Mouse (Mus musculus): ENCODE data around the gene Pcca. TPM values are rescaled to one million over a fixed set of nuclear protein-coding genes. Genes with fewer than 3 reads are reported as not detected.

The Pcca gene
- polyA plus RNA-seq, 1 experiment from 2014 or later = 31.5 TPM

DNA sequence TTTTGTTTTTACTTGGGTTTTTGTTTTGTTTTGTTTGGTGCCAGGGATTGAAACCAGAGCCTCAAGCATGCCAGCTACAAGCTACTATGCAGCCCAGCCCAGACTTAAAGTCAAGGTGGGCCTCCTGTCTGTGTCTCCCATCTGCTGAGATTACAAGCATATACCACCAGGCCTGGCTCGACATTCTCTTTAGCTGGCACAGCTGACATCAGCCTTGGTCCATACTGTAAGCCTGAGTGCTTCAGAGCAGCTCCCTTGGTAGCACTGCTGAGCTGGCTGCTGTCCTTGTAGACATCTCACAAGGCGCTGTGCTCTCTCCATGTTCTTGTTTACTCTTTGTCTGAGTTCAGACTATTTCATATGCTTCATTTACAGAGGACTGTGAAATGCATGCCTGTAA lies 302.9 kb downstream of the Pcca start:
- no peak for ATAC-seq (replicated peaks; ENCODE audit: extremely low read depth, insufficient read depth, low FRiP score)
- H3K4me3 ChIP-seq (ENCODE audit: low read length) = no peak overlapping the region
- H3K36me3 ChIP-seq (ENCODE audit: control insufficient read depth, insufficient read depth) = no peaks in the 10 kb centered on the region
- WGBS = 69% methylated on average over 2 of the region's 2 CpGs
- no peaks in the 10 kb centered on the region for H3K27me3 ChIP-seq (ENCODE audit: control insufficient read depth, insufficient read depth, low read length)
- no peaks in the 10 kb centered on the region for H3K4me1 ChIP-seq (ENCODE audit: control insufficient read depth, insufficient read depth, low read length)
- no peak overlapping the region for H3K4me2 ChIP-seq (ENCODE audit: low read depth, low read length)
- H3K9ac ChIP-seq (ENCODE audit: low read length) = no peak overlapping the region
- H3K9me3 ChIP-seq (replicated peaks; ENCODE audit: control insufficient read depth, low read length) = no peaks in the 10 kb centered on the region
- no peak overlapping the region for H3K27ac ChIP-seq (ENCODE audit: low read length)

DNA sequence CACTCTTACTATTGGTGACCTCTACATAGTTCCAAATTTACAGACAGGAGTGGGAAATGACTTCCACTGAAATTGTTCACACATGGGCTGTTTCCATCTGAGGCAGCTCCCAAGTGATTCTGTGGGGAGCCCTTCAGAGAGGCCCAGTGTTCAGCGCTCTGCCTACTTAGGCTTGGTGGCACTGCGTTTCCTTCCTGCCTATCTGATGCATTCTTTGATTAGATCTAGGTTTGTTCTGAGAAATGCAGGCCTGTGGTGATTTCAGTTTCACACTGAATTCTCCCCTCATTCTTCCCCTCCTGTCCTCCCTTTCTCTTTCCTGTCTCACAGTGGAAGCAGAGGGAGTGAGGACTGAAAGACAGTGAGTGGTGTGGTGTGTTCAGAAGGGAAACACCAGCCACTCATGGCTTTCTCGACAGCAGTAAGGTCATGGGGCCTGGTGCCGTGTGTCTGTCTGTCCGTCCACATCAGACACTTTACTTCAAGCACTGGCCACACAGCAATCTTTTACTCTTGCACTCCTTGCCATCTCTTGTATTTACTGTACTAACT lies 318.5 kb downstream of the Pcca start:
- Histone ChIP-seq H3K9me3 (replicated peaks; ENCODE audit: control insufficient read depth, low read length) (no peaks in the 10 kb centered on the region), H3K27ac (ENCODE audit: low read length) (no peak overlapping the region), H3K4me3 (ENCODE audit: low read length) (no peak overlapping the region), H3K4me2 (ENCODE audit: low read depth, low read length) (no peak overlapping the region), H3K9ac (ENCODE audit: low read length) (no peak overlapping the region), H3K36me3 (ENCODE audit: control insufficient read depth, insufficient read depth) (no peaks in the 10 kb centered on the region), H3K4me1 (ENCODE audit: control insufficient read depth, insufficient read depth, low read length) (no peaks in the 10 kb centered on the region), H3K27me3 (ENCODE audit: control insufficient read depth, insufficient read depth, low read length) (no peaks in the 10 kb centered on the region)
- WGBS = 61% methylated on average over 5 of the region's 5 CpGs
- ATAC-seq (replicated peaks; ENCODE audit: extremely low read depth, insufficient read depth, low FRiP score) = no peak

DNA sequence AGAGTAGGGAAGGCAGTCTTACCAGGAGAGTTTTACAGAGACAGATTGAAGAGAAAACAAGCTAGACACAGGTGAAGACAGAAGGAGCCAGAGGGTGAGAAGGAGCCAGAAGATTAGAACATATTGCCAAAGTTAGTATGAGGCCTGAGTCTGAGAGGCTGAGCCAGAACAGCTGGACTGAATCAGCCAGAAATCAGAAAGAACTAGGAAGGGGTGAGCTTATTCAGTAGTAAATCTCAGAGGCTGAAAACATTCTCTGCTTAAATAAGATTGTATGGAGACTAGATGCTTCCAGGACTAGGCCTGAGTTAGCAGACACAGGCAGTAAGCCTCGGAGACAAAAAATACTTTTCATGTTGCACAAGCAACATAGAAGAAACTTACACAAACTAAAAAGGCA lies 325.7 kb downstream of the Pcca start:
- no peak overlapping the region for H3K9ac ChIP-seq (ENCODE audit: low read length)
- WGBS = 71% methylated on average over 1 of the region's 1 CpGs
- ATAC-seq (replicated peaks; ENCODE audit: extremely low read depth, insufficient read depth, low FRiP score) = no peak

DNA sequence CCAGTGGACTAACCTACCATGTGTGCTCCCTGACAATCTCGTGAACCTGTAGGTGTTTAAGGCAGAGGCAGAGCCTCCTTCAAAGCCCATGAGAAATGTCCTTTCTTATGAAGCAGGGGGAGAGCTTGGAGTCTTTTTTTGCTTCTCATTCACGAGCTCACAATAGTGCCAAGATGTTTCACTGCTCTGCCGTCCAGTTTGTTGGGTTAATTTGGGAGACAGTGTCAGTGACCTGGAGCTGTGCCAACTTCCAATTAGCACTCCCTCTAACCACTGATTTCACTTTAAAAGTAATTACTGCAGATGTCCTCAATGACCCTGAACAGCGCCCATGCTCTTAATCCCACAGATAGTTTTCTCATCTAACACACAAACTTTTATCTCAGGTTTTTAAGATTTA lies 328.5 kb downstream of the Pcca start:
- H3K4me2 ChIP-seq (ENCODE audit: low read depth, low read length) = no peak overlapping the region
- no peaks in the 10 kb centered on the region for H3K27me3 ChIP-seq (ENCODE audit: control insufficient read depth, insufficient read depth, low read length)
- no peak overlapping the region for H3K4me3 ChIP-seq (ENCODE audit: low read length)
- peaks cover 10% of the 10 kb centered on the region for H3K4me1 ChIP-seq (ENCODE audit: control insufficient read depth, insufficient read depth, low read length)
- no peak for ATAC-seq (replicated peaks; ENCODE audit: extremely low read depth, insufficient read depth, low FRiP score)
- H3K9ac ChIP-seq (ENCODE audit: low read length) = no peak overlapping the region
- peak overlapping the region; percentile 37; the same call in 1 of the 2 replicates for H3K27ac ChIP-seq (ENCODE audit: low read length)
- 21% methylated on average over 4 of the region's 4 CpGs for WGBS
- H3K36me3 ChIP-seq (ENCODE audit: control insufficient read depth, insufficient read depth) = no peaks in the 10 kb centered on the region
- 0 out of 2 replicates have a peak, but pooled peaks cover 3% of the 10 kb centered on the region for H3K9me3 ChIP-seq (replicated peaks; ENCODE audit: control insufficient read depth, low read length)

More for the DNA sequence above, 325.7 kb downstream of the Pcca start:
- Histone ChIP-seq H3K4me1 (ENCODE audit: control insufficient read depth, insufficient read depth, low read length) (peaks cover 5% of the 10 kb centered on the region; the same call in 1 of the 2 replicates), H3K36me3 (ENCODE audit: control insufficient read depth, insufficient read depth) (no peaks in the 10 kb centered on the region), H3K4me2 (ENCODE audit: low read depth, low read length) (no peak overlapping the region), H3K27ac (ENCODE audit: low read length) (no peak overlapping the region), H3K27me3 (ENCODE audit: control insufficient read depth, insufficient read depth, low read length) (no peaks in the 10 kb centered on the region), H3K4me3 (ENCODE audit: low read length) (no peak overlapping the region), H3K9me3 (replicated peaks; ENCODE audit: control insufficient read depth, low read length) (0 out of 2 replicates have a peak, but pooled peaks cover 3% of the 10 kb centered on the region)

DNA sequence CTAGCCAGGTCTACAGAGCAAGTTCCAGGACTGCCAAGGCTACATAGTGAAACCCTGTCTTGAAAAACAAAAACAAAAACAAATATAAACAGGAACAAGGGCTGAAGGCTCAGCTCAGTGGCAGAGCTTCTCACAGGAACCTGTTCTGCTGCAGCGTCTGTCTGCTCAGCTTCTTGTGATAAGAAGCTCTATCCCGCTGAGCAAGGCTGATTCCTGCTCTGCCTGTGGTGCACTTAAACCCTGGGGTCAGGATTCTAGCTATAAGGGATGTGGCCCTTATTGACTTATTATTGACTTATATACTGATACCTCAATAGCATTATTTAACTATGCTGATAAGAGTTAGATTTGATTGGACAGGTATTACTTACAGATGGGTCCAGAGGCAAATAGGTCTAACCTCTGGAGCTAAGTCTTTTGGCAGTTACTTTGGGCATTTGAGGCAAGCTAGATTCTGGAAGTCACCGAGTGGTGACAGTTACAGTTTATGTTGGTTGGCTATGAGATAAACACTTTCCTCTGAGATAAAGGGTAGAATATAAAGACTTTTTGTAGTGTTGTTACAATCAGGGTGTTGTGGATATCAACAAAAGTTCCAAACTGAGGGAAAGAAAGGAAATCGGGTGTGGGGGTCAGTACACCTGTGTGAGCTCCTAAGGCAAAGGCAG lies 331.5 kb downstream of the Pcca start:
- no peaks in the 10 kb centered on the region for H3K9me3 ChIP-seq (replicated peaks; ENCODE audit: control insufficient read depth, low read length)
- H3K4me3 ChIP-seq (ENCODE audit: low read length) = no peak overlapping the region
- no peak overlapping the region for H3K9ac ChIP-seq (ENCODE audit: low read length)
- ATAC-seq (replicated peaks; ENCODE audit: extremely low read depth, insufficient read depth, low FRiP score) = no peak
- H3K4me1 ChIP-seq (ENCODE audit: control insufficient read depth, insufficient read depth, low read length) = peaks cover 15% of the 10 kb centered on the region
- no peaks in the 10 kb centered on the region for H3K36me3 ChIP-seq (ENCODE audit: control insufficient read depth, insufficient read depth)
- H3K27me3 ChIP-seq (ENCODE audit: control insufficient read depth, insufficient read depth, low read length) = no peaks in the 10 kb centered on the region
- H3K4me2 ChIP-seq (ENCODE audit: low read depth, low read length) = no peak overlapping the region
- 42% methylated on average over 4 of the region's 4 CpGs for WGBS
- H3K27ac ChIP-seq (ENCODE audit: low read length) = no peak overlapping the region

DNA sequence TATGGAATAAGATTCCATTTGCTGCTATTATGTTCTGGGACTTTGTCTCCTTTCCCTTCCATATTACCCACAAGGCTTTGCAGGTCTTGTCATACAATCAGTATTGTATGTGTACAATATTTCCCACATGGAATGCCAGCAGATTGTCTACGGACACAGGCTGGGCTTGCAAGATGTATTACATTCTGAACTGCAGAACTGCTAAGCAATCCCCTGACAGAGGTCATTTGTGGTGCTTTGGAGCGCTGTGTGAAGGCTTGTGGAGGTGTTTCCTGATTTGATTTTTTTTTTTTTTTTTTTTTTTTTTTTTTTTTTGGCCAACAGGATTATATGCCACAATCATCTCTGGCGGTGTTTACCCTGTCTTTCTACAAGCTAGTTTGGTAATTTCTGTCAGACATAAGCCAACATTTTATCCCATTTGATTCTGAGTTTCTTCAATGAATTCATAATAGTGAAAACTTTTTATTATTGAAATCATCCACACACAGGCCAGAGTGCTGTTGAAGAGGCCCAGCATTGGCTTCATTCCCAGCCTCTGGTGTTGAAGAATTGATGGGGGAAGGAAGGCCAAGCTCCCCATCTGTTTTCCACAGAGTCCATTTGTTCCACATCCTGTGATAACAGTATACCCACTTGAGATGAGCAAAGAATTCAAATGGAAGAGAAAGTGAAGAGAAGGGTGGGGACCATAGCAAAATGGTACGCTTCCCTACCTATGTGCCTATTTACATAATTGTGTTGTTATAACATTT lies 333.6 kb downstream of the Pcca start:
- H3K27ac ChIP-seq (ENCODE audit: low read length) = 0 out of 2 replicates have a peak overlapping the region, but pooled peaks have one; percentile 12
- no peaks in the 10 kb centered on the region for H3K9me3 ChIP-seq (replicated peaks; ENCODE audit: control insufficient read depth, low read length)
- H3K4me1 ChIP-seq (ENCODE audit: control insufficient read depth, insufficient read depth, low read length) = peaks cover 16% of the 10 kb centered on the region
- 43% methylated on average over 4 of the region's 4 CpGs for WGBS
- peak; percentile 77 for ATAC-seq (replicated peaks; ENCODE audit: extremely low read depth, insufficient read depth, low FRiP score)
- no peaks in the 10 kb centered on the region for H3K36me3 ChIP-seq (ENCODE audit: control insufficient read depth, insufficient read depth)
- no peak overlapping the region for H3K4me3 ChIP-seq (ENCODE audit: low read length)
- H3K4me2 ChIP-seq (ENCODE audit: low read depth, low read length) = no peak overlapping the region
- H3K27me3 ChIP-seq (ENCODE audit: control insufficient read depth, insufficient read depth, low read length) = no peaks in the 10 kb centered on the region
- H3K9ac ChIP-seq (ENCODE audit: low read length) = no peak overlapping the region

DNA sequence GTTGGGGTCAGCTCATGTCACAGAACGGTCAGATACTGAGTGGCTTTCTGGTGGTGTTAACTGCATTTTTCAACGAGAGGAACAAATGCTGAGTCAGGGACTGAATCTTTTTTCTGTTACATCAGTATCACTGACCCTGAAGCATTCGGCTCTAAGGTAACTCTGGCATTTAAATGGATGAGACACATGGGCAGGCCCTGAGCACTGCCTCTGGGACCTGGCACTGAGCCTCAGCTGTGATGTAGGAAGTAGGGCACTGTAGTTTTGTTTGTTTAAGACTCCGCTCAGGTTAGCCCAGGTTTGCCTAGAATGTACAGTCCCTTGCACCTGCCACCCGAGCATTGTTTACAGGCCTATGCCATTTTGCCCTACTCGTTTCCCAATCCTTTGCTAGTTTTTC lies 335.7 kb downstream of the Pcca start:
- H3K27me3 ChIP-seq (ENCODE audit: control insufficient read depth, insufficient read depth, low read length) = no peaks in the 10 kb centered on the region
- no peaks in the 10 kb centered on the region for H3K36me3 ChIP-seq (ENCODE audit: control insufficient read depth, insufficient read depth)
- no peak overlapping the region for H3K27ac ChIP-seq (ENCODE audit: low read length)
- WGBS = 76% methylated on average over 6 of the region's 6 CpGs
- H3K9ac ChIP-seq (ENCODE audit: low read length) = no peak overlapping the region
- no peaks in the 10 kb centered on the region for H3K9me3 ChIP-seq (replicated peaks; ENCODE audit: control insufficient read depth, low read length)
- H3K4me3 ChIP-seq (ENCODE audit: low read length) = no peak overlapping the region
- no peak for ATAC-seq (replicated peaks; ENCODE audit: extremely low read depth, insufficient read depth, low FRiP score)
- H3K4me2 ChIP-seq (ENCODE audit: low read depth, low read length) = no peak overlapping the region
- peaks cover 16% of the 10 kb centered on the region for H3K4me1 ChIP-seq (ENCODE audit: control insufficient read depth, insufficient read depth, low read length)

DNA sequence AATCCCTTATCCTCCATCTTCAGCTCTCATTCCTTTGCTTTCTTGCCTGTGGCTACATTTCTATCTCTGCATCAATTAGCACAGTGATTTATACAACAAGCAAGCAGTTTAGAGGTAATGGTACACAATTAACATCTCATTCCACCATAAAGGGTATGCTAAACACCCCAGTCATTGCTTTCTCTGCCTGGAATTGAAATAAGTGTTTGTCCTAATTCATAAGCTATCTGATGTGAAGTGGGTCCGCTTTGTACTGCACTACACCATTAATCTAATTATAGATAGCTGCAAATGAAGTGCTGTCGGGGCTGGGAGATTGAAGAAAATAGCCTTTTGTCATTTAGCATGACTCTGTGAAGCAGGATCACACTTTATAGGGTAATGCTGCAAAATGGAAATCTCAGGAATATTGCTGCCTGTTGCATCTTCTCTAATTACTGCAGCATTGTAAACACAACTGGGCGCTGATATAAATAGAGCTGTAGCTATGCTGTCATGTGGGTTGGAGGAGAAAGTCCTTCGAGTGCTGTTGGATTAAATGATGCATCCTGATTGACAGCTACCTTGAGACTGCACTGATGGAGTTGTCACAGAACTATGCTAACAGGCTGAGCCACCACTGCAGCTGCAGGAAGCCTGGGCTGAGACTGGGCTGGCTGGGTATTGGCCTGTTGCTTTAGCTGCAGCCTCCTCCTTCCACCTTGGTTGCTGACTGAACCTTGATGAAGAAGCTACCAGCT lies 337.9 kb downstream of the Pcca start:
- Histone ChIP-seq H3K9me3 (replicated peaks; ENCODE audit: control insufficient read depth, low read length) (no peaks in the 10 kb centered on the region), H3K27ac (ENCODE audit: low read length) (no peak overlapping the region), H3K4me2 (ENCODE audit: low read depth, low read length) (no peak overlapping the region), H3K36me3 (ENCODE audit: control insufficient read depth, insufficient read depth) (no peaks in the 10 kb centered on the region), H3K9ac (ENCODE audit: low read length) (no peak overlapping the region), H3K4me3 (ENCODE audit: low read length) (no peak overlapping the region), H3K4me1 (ENCODE audit: control insufficient read depth, insufficient read depth, low read length) (peaks cover 21% of the 10 kb centered on the region), H3K27me3 (ENCODE audit: control insufficient read depth, insufficient read depth, low read length) (no peaks in the 10 kb centered on the region)
- 47% methylated on average over 4 of the region's 4 CpGs for WGBS
- no peak for ATAC-seq (replicated peaks; ENCODE audit: extremely low read depth, insufficient read depth, low FRiP score)

All from heart, embryonic 16.5 days (tissue).